Mouse (Mus musculus): ENCODE results near the gene Pbx4. TPM values are rescaled to one million over a fixed set of nuclear protein-coding genes. Genes with fewer than 3 reads are reported as not detected.

Pbx4 gene
- polyA plus RNA-seq (2017; shearing (Covaris generic)) = 10 to 100 TPM; 10.2 to 17.1 TPM

- peak; percentile 97 for ATAC-seq
These were observed at the start of gene Pbx4 for GRCm38 (mm10) chr8:69832298-69832853. Gene Pbx4 (plus strand): TSS chr8:69832491.

- no peak for ATAC-seq
These were observed 43.2 kb upstream of the Pbx4 start for GRCm38 (mm10) chr8:69789105-69789504.

DNA sequence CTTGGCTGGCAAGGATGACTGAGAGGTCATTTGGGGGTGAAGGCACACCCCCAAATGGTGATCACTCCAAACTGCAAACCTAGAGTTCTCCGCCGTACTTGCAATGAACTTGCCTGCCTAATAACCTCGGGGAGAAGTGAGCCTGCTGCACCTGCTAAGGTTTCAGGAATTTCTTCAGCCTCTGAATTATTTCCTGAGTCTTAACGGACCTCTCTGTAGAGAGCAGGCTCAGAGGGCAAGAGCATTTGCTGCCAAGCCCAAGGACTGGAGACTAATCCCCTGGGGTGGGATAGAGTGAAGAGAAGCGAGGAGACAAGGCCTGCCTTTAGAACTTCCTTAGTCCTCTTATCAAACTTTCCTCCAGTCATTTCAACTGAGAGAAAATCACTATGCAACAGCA is 42.6 kb upstream of the Pbx4 start:
- ATAC-seq = no peak

GRCm38 (mm10) chr8:69790364-69790763 is 41.9 kb upstream of the Pbx4 start:
- ATAC-seq = no peak

GRCm38 (mm10) chr8:69790773-69791367 is 41.4 kb upstream of the Pbx4 start, which contains the start of the genes Atp13a1 and Zfp866:
Gene Atp13a1 (plus strand): TSS chr8:69791163.
Gene Zfp866 (minus strand): TSS chr8:69791178.
- peak; percentile 97 for ATAC-seq

GRCm38 (mm10) chr8:69791415-69792068 is 40.7 kb upstream of the Pbx4 start:
- peak; percentile 35 for ATAC-seq

DNA sequence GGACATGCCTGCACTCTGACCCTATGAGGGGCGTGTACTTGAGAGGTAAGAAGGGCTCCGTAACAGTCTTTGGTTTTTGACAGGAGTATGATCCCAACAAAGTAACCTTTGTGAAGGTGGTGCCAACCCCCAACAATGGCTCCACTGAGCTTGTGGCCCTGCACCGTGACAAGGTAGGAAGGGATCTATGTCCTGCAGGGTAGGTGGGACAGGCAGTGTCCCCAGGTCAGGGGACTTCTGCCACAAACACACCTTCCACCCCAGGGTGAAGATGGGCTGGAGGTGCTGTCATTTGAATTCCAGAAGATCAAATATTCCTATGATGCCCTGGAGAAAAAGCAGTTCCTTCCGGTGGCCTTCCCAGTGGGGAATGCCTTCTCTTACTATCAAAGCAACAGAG is 38.6 kb upstream of the Pbx4 start:
- ATAC-seq = no peak

DNA sequence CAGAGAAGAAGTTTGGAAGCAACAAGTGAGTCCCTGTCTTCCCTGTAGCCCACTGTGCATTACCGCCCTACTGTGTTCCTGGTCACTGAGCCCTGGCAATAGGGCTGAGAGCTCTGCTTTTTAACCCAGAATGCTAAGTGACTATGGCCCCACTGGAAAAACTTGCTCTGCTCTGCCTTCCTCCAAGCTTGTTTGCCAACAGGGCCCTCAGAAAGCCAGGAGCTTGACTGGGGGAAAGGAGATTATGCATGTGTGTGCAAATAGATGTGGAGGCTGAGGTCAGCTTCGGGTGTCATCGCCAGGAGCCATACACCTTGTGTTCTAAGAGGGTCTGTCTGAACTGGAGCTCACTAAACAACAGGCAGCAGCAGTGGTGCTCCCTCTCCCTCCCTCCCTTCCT is 38.2 kb upstream of the Pbx4 start:
- no peak for ATAC-seq

- no peak for ATAC-seq
These were observed 37.4 kb upstream of the Pbx4 start for GRCm38 (mm10) chr8:69794901-69795300.

GRCm38 (mm10) chr8:69796721-69797345 is 35.5 kb upstream of the Pbx4 start:
- no peak for ATAC-seq

GRCm38 (mm10) chr8:69797661-69798060 is 34.6 kb upstream of the Pbx4 start:
- no peak for ATAC-seq

- no peak for ATAC-seq
These were observed 33.0 kb upstream of the Pbx4 start for GRCm38 (mm10) chr8:69799261-69799660.

DNA sequence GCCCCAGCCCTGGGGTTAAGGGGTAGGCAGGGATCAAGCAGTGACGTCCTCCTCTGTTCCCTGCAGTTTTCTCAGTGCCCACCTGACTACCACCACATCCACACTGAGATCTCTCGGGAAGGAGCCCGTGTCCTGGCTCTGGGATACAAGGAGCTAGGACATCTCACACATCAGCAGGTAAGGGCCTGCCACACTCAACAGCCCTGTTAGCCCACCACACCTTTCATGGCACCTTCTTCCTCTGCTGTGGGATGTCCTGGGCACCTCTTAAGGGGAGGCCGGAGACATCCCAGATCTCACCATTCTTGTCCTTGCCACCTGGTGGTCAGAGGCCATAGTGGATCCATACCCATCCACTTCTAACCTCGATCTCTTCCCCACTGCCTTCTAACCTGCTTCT is 32.3 kb upstream of the Pbx4 start:
- no peak for ATAC-seq

- no peak for ATAC-seq
These were observed 30.5 kb upstream of the Pbx4 start for GRCm38 (mm10) chr8:69801796-69802195.

GRCm38 (mm10) chr8:69802216-69802615 is 30.1 kb upstream of the Pbx4 start:
- ATAC-seq = no peak

- no peak for ATAC-seq
These were observed 28.9 kb upstream of the Pbx4 start for GRCm38 (mm10) chr8:69803366-69803765.

DNA sequence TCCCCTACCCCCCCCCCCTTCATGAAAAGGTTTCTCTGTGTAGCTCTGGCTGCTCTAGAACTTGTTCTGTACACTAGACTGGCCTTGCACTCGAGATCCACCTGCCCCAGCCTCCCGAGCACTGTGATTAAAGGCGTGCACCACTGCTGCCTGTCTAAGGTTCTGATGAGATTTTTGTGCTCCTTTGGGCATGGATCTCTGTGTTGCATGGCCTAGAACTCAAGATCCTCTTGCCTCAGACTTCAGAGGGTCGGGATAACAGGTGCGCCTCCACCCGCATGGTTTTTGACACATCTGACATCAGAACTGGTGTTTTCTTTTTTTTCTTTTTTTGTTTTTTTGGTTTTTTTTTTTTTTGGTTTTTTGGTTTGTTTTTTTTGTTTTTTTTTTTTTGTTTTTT is 27.8 kb upstream of the Pbx4 start:
- ATAC-seq = no peak

DNA sequence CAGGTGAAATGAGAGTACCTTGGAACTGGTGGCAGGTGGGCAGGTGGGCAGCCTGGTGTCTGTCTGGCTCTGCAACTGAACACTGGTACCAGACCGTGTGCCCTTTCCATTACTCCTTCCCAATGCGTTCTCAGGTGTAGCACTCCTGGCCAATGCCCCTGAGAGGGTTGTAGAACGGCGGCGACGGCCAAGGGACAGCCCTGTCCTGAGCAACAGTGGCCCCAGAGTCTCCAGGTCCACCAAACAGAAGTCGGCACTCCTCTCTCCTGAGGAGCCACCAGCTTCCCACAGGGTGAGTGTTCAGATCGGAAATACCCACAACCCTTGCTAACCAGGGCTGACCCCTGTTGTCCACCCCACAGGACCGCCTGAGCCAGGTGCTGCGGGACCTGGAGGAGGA is 27.2 kb upstream of the Pbx4 start:
- no peak for ATAC-seq

- ATAC-seq = no peak
These were observed 26.8 kb upstream of the Pbx4 start for GRCm38 (mm10) chr8:69805491-69805890.

GRCm38 (mm10) chr8:69807236-69807635 is 25.1 kb upstream of the Pbx4 start:
- ATAC-seq = no peak

DNA sequence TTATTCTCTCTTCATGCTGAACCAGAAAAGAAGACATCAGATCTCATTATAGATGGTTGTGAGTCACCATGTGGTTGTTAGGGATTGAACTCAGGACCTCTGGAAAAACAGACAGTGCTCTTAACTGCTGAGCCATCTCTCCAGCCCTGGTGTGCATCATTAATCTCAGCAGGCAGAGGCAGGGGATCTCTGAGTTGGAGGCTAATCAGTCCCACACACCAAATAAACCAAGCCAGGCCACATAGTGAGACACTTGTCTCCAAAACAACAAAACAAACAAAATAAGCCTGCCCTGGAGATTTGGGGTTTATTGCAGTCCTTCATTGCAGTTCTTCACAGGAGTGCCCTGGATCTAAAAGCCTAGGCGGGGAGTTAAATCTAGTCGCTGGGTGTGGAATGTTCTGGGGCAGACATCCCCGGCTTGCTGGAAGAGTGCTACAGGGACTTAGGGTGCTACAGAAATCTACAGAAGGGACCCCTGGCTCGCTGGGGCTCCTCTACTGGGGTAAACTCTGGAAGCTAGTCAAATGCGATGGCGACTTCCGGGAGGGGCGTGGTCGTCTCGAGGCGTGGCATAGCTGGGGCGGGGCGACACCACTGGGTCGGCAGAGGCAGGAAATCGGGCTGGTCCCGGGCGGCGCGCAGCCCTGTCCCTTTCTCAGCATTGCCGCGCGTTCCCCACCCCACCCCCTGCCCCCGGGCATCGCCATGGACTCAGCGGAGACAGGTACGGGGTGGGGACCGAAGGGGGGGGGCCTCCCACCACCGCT is 24.0 kb upstream of the Pbx4 start, which contains the start of gene Gmip:
Gene Gmip (plus strand): TSS at position 586 of the 770 bp plus-strand sequence.
- ATAC-seq = peak; percentile 91

DNA sequence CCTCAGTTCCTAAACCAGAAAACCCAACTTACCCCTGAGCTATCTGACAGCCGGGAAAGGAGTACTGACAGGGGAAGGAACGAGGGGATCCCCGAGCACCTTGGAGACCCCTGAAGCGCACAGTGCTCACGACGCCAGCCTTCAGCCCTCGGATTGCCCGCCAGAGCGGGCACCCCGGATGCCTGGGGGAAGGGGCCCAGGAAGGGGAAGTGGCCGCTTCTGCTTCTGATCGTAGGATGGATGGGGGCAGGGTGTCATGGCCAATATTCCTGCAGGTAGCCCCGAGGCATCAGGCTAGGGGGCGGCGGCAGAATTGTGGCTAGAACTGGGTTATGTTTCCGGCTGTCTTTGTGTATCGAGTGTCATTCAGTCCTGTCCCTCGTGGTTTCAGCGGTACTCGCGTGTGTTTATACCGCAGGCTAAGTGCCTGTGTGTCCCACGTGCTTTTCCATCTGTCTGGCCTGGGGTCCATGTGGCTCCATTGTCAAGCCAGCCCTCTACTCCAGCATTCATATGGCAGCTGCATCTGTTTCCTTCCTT is 23.4 kb upstream of the Pbx4 start:
- peak; percentile 72 for ATAC-seq

DNA sequence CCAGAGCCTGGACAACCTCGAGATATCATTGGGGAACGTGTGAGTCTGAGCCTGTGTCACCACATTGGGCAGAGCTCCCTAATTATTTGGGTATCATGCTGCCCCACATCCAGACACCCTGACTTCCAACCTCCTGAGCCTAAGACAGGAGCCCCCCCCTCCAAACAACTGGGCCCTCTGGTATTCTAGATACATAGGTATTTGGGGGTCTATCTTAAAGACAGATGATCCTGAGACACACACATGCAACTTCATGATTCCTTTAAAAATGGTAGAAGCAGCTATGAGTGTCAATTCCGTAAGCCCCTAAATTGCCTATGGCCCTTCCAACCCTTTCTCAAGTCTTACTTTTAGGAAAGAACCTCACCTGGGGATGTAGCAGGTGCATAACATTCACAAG is 22.5 kb upstream of the Pbx4 start:
- no peak for ATAC-seq

All from CD4-positive, CD25-positive, alpha-beta regulatory T cell, adult 4 months (primary cell).